Mouse (Mus musculus) embryonic fibroblast, embryonic 13.5 days (primary cell): ENCODE results near the gene Lasp1. TPM values are rescaled to one million over a fixed set of nuclear protein-coding genes. Genes with fewer than 3 reads are reported as not detected.

ENCODE experiments used
- H3K27ac ChIP-seq: 2 replicates; pipeline ENCODE4 v1.5.1; 2012; ENCODE audit warnings: low read length, control low read depth, inconsistent platforms; ENCODE audit not compliant: insufficient read depth
- H3K4me1 ChIP-seq: 2 replicates; pipeline ENCODE4 v1.6.1; 2011; ENCODE audit warnings: low read length; ENCODE audit not compliant: control insufficient read depth, insufficient read depth
- H3K4me3 ChIP-seq: 2 replicates; pipeline ENCODE4 v1.5.1; 2011; ENCODE audit warnings: mild to moderate bottlenecking, control low read depth, low read length; ENCODE audit not compliant: insufficient read depth
- CTCF ChIP-seq: IDR thresholded peaks from 2 replicates; pipeline ENCODE4 v1.5.1; 2011; ENCODE audit warnings: mild to moderate bottlenecking, control low read depth, low read length, moderate library complexity, borderline replicate concordance; ENCODE audit not compliant: insufficient read depth
- POLR2A ChIP-seq: IDR thresholded peaks from 2 replicates; pipeline ENCODE4 v1.6.1; 2011; ENCODE audit warnings: low read depth, mild to moderate bottlenecking, control low read depth, low read length, moderate library complexity
- polyA plus RNA-seq: library from polyadenylated mRNA; stranded (reverse); fragments of >200 nt; gene quantifications from 2 replicates; pipeline ENCODE4 v1.2.4, GENCODE M21; 2011; ENCODE audit warnings: low read depth; ENCODE audit not compliant: missing spikeins, insufficient read length

Gene Lasp1
- polyA plus RNA-seq, 1 experiment, result 243 TPM

GRCm38 (mm10) chr11:97809235-97810121 lies 10.7 kb downstream of the Lasp1 start:
- no peak overlapping the region for H3K4me3 ChIP-seq
- H3K4me1 ChIP-seq, result peaks cover 59% of the 10 kb centered on the region
- H3K27ac ChIP-seq, result no peak overlapping the region; the same call in 1 of the 2 replicates
- TF ChIP-seq CTCF (no peak), POLR2A (no peak)

GRCm38 (mm10) chr11:97810356-97810755 lies 11.6 kb downstream of the Lasp1 start:
- H3K4me1 ChIP-seq, result peaks cover 59% of the 10 kb centered on the region
- H3K4me3 ChIP-seq, result no peak overlapping the region
- no peak overlapping the region for H3K27ac ChIP-seq
- TF ChIP-seq CTCF, result no peak
- TF ChIP-seq POLR2A, result no peak

GRCm38 (mm10) chr11:97810970-97811369 lies 12.2 kb downstream of the Lasp1 start:
- H3K4me3 ChIP-seq, result no peak overlapping the region
- TF ChIP-seq CTCF (no peak), POLR2A (no peak)
- H3K27ac ChIP-seq, result no peak overlapping the region
- peaks cover 57% of the 10 kb centered on the region for H3K4me1 ChIP-seq

- H3K4me1 ChIP-seq, result peaks cover 55% of the 10 kb centered on the region
- no peak overlapping the region for H3K27ac ChIP-seq
- no peak for TF ChIP-seq POLR2A
- no peak for TF ChIP-seq CTCF
- H3K4me3 ChIP-seq, result no peak overlapping the region
These were observed 13.0 kb downstream of the Lasp1 start for GRCm38 (mm10) chr11:97811569-97812362.

GRCm38 (mm10) chr11:97812491-97812921 lies 13.7 kb downstream of the Lasp1 start:
- TF ChIP-seq CTCF (no peak), POLR2A (no peak)
- no peak overlapping the region for H3K27ac ChIP-seq
- no peak overlapping the region for H3K4me3 ChIP-seq
- peaks cover 55% of the 10 kb centered on the region for H3K4me1 ChIP-seq

- no peak overlapping the region for H3K4me3 ChIP-seq
These were observed 14.3 kb downstream of the Lasp1 start for GRCm38 (mm10) chr11:97813085-97813484.

GRCm38 (mm10) chr11:97813746-97814515 lies 15.1 kb downstream of the Lasp1 start:
- Histone ChIP-seq H3K4me3 (no peak overlapping the region), H3K4me1 (peaks cover 52% of the 10 kb centered on the region), H3K27ac (no peak overlapping the region)
- TF ChIP-seq CTCF, result no peak
- no peak for TF ChIP-seq POLR2A

More at GRCm38 (mm10) chr11:97813085-97813484, 14.3 kb downstream of the Lasp1 start:
- no peak for TF ChIP-seq POLR2A
- no peak for TF ChIP-seq CTCF
- Histone ChIP-seq H3K27ac (no peak overlapping the region), H3K4me1 (peaks cover 55% of the 10 kb centered on the region)

- no peak overlapping the region for H3K27ac ChIP-seq
- no peak for TF ChIP-seq CTCF
- no peak for TF ChIP-seq POLR2A
- no peak overlapping the region for H3K4me3 ChIP-seq
- peaks cover 38% of the 10 kb centered on the region for H3K4me1 ChIP-seq
These were observed 16.9 kb downstream of the Lasp1 start for GRCm38 (mm10) chr11:97815736-97816135.

GRCm38 (mm10) chr11:97816176-97816575 lies 17.4 kb downstream of the Lasp1 start:
- TF ChIP-seq POLR2A (no peak), CTCF (no peak)
- Histone ChIP-seq H3K4me3 (no peak overlapping the region), H3K4me1 (peaks cover 39% of the 10 kb centered on the region), H3K27ac (no peak overlapping the region)
